In the genomic region with DNA sequence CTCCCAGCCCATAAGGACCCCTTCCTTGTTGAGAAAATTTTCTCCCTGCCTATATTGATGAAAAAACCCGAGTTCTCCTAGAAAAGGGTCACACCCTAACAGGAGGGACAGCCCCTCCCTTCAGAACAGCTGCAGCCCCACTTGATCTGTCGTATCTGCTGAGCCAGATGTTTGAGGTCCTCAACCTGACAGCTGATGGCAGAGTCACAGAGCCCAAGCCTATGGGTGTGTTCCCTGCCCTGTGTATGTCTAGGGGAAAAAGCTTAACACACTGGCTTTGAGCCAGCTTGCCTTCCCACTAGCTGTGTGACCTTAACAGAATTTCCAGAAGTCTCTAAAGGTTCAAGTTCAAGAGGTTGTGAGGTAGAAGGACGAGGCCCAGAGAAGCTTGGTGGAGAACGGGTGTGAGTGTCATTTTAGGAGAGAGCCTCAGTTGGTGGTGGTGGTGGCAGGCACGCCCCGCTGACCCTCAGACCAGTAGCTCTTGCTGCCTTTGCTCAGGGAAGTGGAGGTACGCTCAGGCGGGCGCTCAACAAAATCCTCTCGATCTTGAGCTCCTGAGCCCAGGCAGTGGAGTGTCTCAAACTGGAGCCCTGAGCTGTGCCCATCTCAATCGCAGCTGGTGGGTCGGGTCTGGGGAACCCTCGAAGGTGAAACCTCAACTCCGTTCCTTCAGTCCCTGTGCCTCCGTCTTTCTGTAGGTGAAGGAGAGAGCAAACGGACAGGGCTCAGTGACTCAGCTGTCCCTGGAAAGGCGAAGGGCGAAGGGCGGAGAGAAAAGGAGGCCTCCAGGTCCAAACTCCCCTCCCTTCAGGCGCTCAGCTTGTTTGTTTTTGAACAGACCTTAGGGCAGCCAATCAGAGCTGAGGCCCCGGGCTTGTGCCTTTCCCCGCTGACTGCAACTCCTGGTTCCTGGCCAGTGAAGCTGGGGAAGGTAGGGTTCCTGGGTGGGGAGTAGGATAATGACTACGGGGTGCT, we compare ENCODE assay signal across 8 mouse cellular contexts. TPM values are rescaled to one million over a fixed set of nuclear protein-coding genes. Genes with fewer than 3 reads are reported as not detected.
DNase-seq lines count a peak whose midpoint lies in the region; ATAC-seq and TF ChIP-seq lines count a peak whose summit lies in the region.

No protein-coding gene starts in this region.

- H3K27me3 ChIP-seq in ES-Bruce4 (ENCODE audit: control insufficient read depth, insufficient read depth, low read length, poor library complexity, severe bottlenecking), result no peaks in the 10 kb centered on the region
- peaks cover 45% of the 10 kb centered on the region for H3K27me3 ChIP-seq in forebrain, embryonic 10.5 days (ENCODE audit: poor library complexity, severe bottlenecking)
- H3K27me3 ChIP-seq in limb, embryonic 10.5 days (ENCODE audit: low read depth, poor library complexity, severe bottlenecking), result peaks cover 44% of the 10 kb centered on the region
- H3K27me3 ChIP-seq in midbrain, embryonic 12.5 days, result peaks cover 12% of the 10 kb centered on the region; the same call in 1 of the 2 replicates

- TF ChIP-seq CTCF in ES-Bruce4 (IDR thresholded peaks at IDR 0.05; ENCODE audit: low read depth, low read length), result no peak

- H3K36me3 ChIP-seq in ES-Bruce4 (ENCODE audit: control insufficient read depth, insufficient read depth, low read length, poor library complexity, severe bottlenecking), result no peaks in the 10 kb centered on the region
- no peaks in the 10 kb centered on the region for H3K36me3 ChIP-seq in forebrain, embryonic 10.5 days (replicated peaks)
- no peaks in the 10 kb centered on the region for H3K36me3 ChIP-seq in limb, embryonic 10.5 days
- no peaks in the 10 kb centered on the region for H3K36me3 ChIP-seq in midbrain, embryonic 12.5 days

- H3K4me2 ChIP-seq in midbrain, embryonic 12.5 days (replicated peaks), result peak overlapping the region; percentile 45

- peak; percentile 56 for DNase-seq in forebrain, embryonic 10.5 days (ENCODE audit: extremely low spot score, low spot score)
- peak; percentile 40 for DNase-seq in heart, postnatal 25 days (ENCODE audit: low spot score)
- DNase-seq in limb, embryonic 10.5 days (ENCODE audit: low spot score), result no peak
- DNase-seq in yolk sac, embryonic 10.5 days (ENCODE audit: low spot score), result peak; percentile 89
- no peak for DNase-seq in right cerebral cortex, postnatal 14 days

- 8% methylated on average over 23 of the region's 23 CpGs for WGBS in forebrain, embryonic 10.5 days
- WGBS in limb, embryonic 10.5 days, result 4% methylated on average over 23 of the region's 23 CpGs
- 4% methylated on average over 23 of the region's 23 CpGs for WGBS in midbrain, embryonic 12.5 days

- peak overlapping the region; percentile 44 for H3K4me3 ChIP-seq in ES-Bruce4 (ENCODE audit: low read depth, low read length)
- H3K4me3 ChIP-seq in brown adipose tissue, adult 24 weeks (ENCODE audit: insufficient read depth, low read depth, low read length), result peak overlapping the region; percentile 41
- H3K4me3 ChIP-seq in forebrain, embryonic 10.5 days, result peak overlapping the region; percentile 41
- peak overlapping the region; percentile 42 for H3K4me3 ChIP-seq in limb, embryonic 10.5 days
- peak overlapping the region; percentile 23 for H3K4me3 ChIP-seq in midbrain, embryonic 12.5 days

- 0 out of 2 replicates have a peak, but pooled peaks cover 4% of the 10 kb centered on the region for H3K9me3 ChIP-seq in ES-Bruce4 (replicated peaks; ENCODE audit: control insufficient read depth, insufficient read depth, low read length, poor library complexity, severe bottlenecking)
- H3K9me3 ChIP-seq in forebrain, embryonic 10.5 days, result peaks cover 5% of the 10 kb centered on the region; the same call in 1 of the 2 replicates
- no peaks in the 10 kb centered on the region for H3K9me3 ChIP-seq in limb, embryonic 10.5 days (replicated peaks)
- peaks cover 4% of the 10 kb centered on the region; the same call in 1 of the 2 replicates for H3K9me3 ChIP-seq in midbrain, embryonic 12.5 days

- intact Hi-C loops in heart, postnatal 25 days (cut with DNase I), result no loop called here

- TF ChIP-seq POLR2A in ES-Bruce4 (IDR thresholded peaks at IDR 0.05; ENCODE audit: insufficient read depth, low read length), result peak; percentile 15

- H3K9ac ChIP-seq in ES-Bruce4 (ENCODE audit: low read depth, poor library complexity, severe bottlenecking), result peak overlapping the region; percentile 56
- H3K9ac ChIP-seq in midbrain, embryonic 12.5 days (replicated peaks), result peak overlapping the region; percentile 28; the same call in 1 of the 2 replicates

- TF ChIP-seq EP300 in ES-Bruce4 (IDR thresholded peaks at IDR 0.05; ENCODE audit: insufficient read depth, low read depth, low read length), result peak; percentile 75

- peak overlapping the region; percentile 95 for H3K27ac ChIP-seq in ES-Bruce4 (ENCODE audit: insufficient read depth, low read length)
- H3K27ac ChIP-seq in brown adipose tissue, adult 24 weeks (replicated peaks; ENCODE audit: low read depth, low read length), result peak overlapping the region; percentile 28
- peak overlapping the region; percentile 81 for H3K27ac ChIP-seq in forebrain, embryonic 10.5 days
- peak overlapping the region; percentile 73 for H3K27ac ChIP-seq in limb, embryonic 10.5 days
- H3K27ac ChIP-seq in midbrain, embryonic 12.5 days (replicated peaks), result no peak overlapping the region; the same call in 1 of the 2 replicates

- ATAC-seq in midbrain, embryonic 12.5 days (ENCODE audit: low FRiP score, low read depth), result no peak

- H3K4me1 ChIP-seq in ES-Bruce4 (ENCODE audit: control insufficient read depth, insufficient read depth, low read length), result peaks cover 9% of the 10 kb centered on the region
- H3K4me1 ChIP-seq in brown adipose tissue, adult 24 weeks (ENCODE audit: control insufficient read depth, insufficient read depth, insufficient read length, low read length), result peaks cover 4% of the 10 kb centered on the region
- H3K4me1 ChIP-seq in forebrain, embryonic 10.5 days, result peaks cover 25% of the 10 kb centered on the region
- H3K4me1 ChIP-seq in limb, embryonic 10.5 days, result peaks cover 19% of the 10 kb centered on the region
- peaks cover 18% of the 10 kb centered on the region for H3K4me1 ChIP-seq in midbrain, embryonic 12.5 days

RNA-seq across cellular contexts. Expression of a gene that starts 9.5 kb away (rescaled TPM):
- 0.48 and 0.53 TPM in 2 replicates for polyA plus RNA-seq in ES-Bruce4 (2011; ENCODE audit: insufficient read depth, insufficient read length, low read depth, missing spikeins)
- polyA plus RNA-seq in brown adipose tissue, adult 24 weeks (2012; ENCODE audit: insufficient read depth, insufficient read length, missing spikeins), result 1.2 TPM in 1 of 2 replicates, not detected in the other
- polyA plus RNA-seq in forebrain, embryonic 10.5 days (2016; fragmentation: Nextera tagmentation; extraction: Ambion mirVana), result 37.4 and 52.1 TPM in 2 replicates
- total RNA-seq in heart, postnatal 25 days (2021), result 1 to 10 TPM; 5.3 to 9.5 TPM
- polyA plus RNA-seq in limb, embryonic 10.5 days (2016; fragmentation: Nextera tagmentation; extraction: Ambion mirVana), result 34.5 and 37.2 TPM in 2 replicates
- 26.7 and 30.4 TPM in 2 replicates for polyA plus RNA-seq in midbrain, embryonic 12.5 days (2016; fragmentation: Nextera tagmentation; extraction: Ambion mirVana)

RNA-seq across cellular contexts. Expression of a gene that starts 17.7 kb away (rescaled TPM):
- 7.0 and 9.5 TPM in 2 replicates for polyA plus RNA-seq in ES-Bruce4 (2011; ENCODE audit: insufficient read depth, insufficient read length, low read depth, missing spikeins)
- polyA plus RNA-seq in brown adipose tissue, adult 24 weeks (2012; ENCODE audit: insufficient read depth, insufficient read length, missing spikeins), result not detected in 2 replicates
- 10.5 and 13.5 TPM in 2 replicates for polyA plus RNA-seq in forebrain, embryonic 10.5 days (2016; fragmentation: Nextera tagmentation; extraction: Ambion mirVana)
- total RNA-seq in heart, postnatal 25 days (2021), result not detected
- 1.2 and 1.3 TPM in 2 replicates for polyA plus RNA-seq in limb, embryonic 10.5 days (2016; fragmentation: Nextera tagmentation; extraction: Ambion mirVana)
- polyA plus RNA-seq in midbrain, embryonic 12.5 days (2016; fragmentation: Nextera tagmentation; extraction: Ambion mirVana), result 117 and 133 TPM in 2 replicates

RNA-seq across cellular contexts. Expression of a gene that starts 32.3 kb away (rescaled TPM):
- polyA plus RNA-seq in ES-Bruce4 (2011; ENCODE audit: insufficient read depth, insufficient read length, low read depth, missing spikeins), result 284 and 342 TPM in 2 replicates
- 397 and 609 TPM in 2 replicates for polyA plus RNA-seq in brown adipose tissue, adult 24 weeks (2012; ENCODE audit: insufficient read depth, insufficient read length, missing spikeins)
- polyA plus RNA-seq in forebrain, embryonic 10.5 days (2016; fragmentation: Nextera tagmentation; extraction: Ambion mirVana), result 255 and 262 TPM in 2 replicates
- total RNA-seq in heart, postnatal 25 days (2021), result 100 to 1,000 TPM; 163 to 175 TPM
- polyA plus RNA-seq in limb, embryonic 10.5 days (2016; fragmentation: Nextera tagmentation; extraction: Ambion mirVana), result 209 and 242 TPM in 2 replicates
- polyA plus RNA-seq in midbrain, embryonic 12.5 days (2016; fragmentation: Nextera tagmentation; extraction: Ambion mirVana), result 163 and 173 TPM in 2 replicates

RNA-seq across cellular contexts. Expression of a gene that starts 54.6 kb away (rescaled TPM):
- 68.4 and 88.3 TPM in 2 replicates for polyA plus RNA-seq in ES-Bruce4 (2011; ENCODE audit: insufficient read depth, insufficient read length, low read depth, missing spikeins)
- 57.5 and 78.8 TPM in 2 replicates for polyA plus RNA-seq in brown adipose tissue, adult 24 weeks (2012; ENCODE audit: insufficient read depth, insufficient read length, missing spikeins)
- polyA plus RNA-seq in forebrain, embryonic 10.5 days (2016; fragmentation: Nextera tagmentation; extraction: Ambion mirVana), result 66.2 and 70.1 TPM in 2 replicates
- 100 to 1,000 TPM; 101 to 104 TPM for total RNA-seq in heart, postnatal 25 days (2021)
- polyA plus RNA-seq in limb, embryonic 10.5 days (2016; fragmentation: Nextera tagmentation; extraction: Ambion mirVana), result 78.5 and 93.2 TPM in 2 replicates
- 67.0 and 82.7 TPM in 2 replicates for polyA plus RNA-seq in midbrain, embryonic 12.5 days (2016; fragmentation: Nextera tagmentation; extraction: Ambion mirVana)

RNA-seq across cellular contexts. Expression of a gene that starts 55.9 kb away (rescaled TPM):
- 81.7 and 82.0 TPM in 2 replicates for polyA plus RNA-seq in ES-Bruce4 (2011; ENCODE audit: insufficient read depth, insufficient read length, low read depth, missing spikeins)
- polyA plus RNA-seq in brown adipose tissue, adult 24 weeks (2012; ENCODE audit: insufficient read depth, insufficient read length, missing spikeins), result 41.7 and 47.6 TPM in 2 replicates
- 95.5 and 98.7 TPM in 2 replicates for polyA plus RNA-seq in forebrain, embryonic 10.5 days (2016; fragmentation: Nextera tagmentation; extraction: Ambion mirVana)
- 10 to 100 TPM; 56.7 to 57.3 TPM for total RNA-seq in heart, postnatal 25 days (2021)
- 102 and 108 TPM in 2 replicates for polyA plus RNA-seq in limb, embryonic 10.5 days (2016; fragmentation: Nextera tagmentation; extraction: Ambion mirVana)
- 102 and 121 TPM in 2 replicates for polyA plus RNA-seq in midbrain, embryonic 12.5 days (2016; fragmentation: Nextera tagmentation; extraction: Ambion mirVana)

Comparison
In these comparisons a context has a peak if more than half of its experiments do, and no peak if none do; other contexts are left out.
1. DNase-seq: peak in forebrain, embryonic 10.5 days (single experiment), heart, postnatal 25 days (single experiment) and yolk sac, embryonic 10.5 days (single experiment); none in limb, embryonic 10.5 days (single experiment) and right cerebral cortex, postnatal 14 days (single experiment).
2. RNA of a gene that starts 9.5 kb away (polyA plus RNA-seq): 37.4 to 52.1 TPM in forebrain, embryonic 10.5 days, 34.5 to 37.2 TPM in limb, embryonic 10.5 days and 26.7 to 30.4 TPM in midbrain, embryonic 12.5 days; 0.48 to 0.53 TPM in ES-Bruce4 and 1.2 TPM in brown adipose tissue, adult 24 weeks; every median in the first group is over 10 times any median in the second.
3. Peak in every context shown above with its lines, with median percentiles within 50 percentile points of each other: H3K4me3 ChIP-seq.